Mouse (Mus musculus) hindbrain, embryonic 10.5 days (tissue): Measurements from ENCODE around the gene Snap91. TPM values are rescaled to one million over a fixed set of nuclear protein-coding genes. Genes with fewer than 3 reads are reported as not detected.

Experiments
- DNase-seq: peaks from one replicate; pipeline ENCODE4 v3.0.0-alpha.2; 2017; ENCODE audit warnings: low spot score
- H3K27ac ChIP-seq: fragments of 300-500 bp; sonication (generic); 2 replicates; pipeline ENCODE4 v1.5.1; 2016; ENCODE audit warnings: mild to moderate bottlenecking, moderate library complexity
- H3K27me3 ChIP-seq: fragments of 300-500 bp; sonication (generic); 2 replicates; pipeline ENCODE4 v1.6.1; 2016; ENCODE audit warnings: mild to moderate bottlenecking; ENCODE audit not compliant: poor library complexity, insufficient read depth, severe bottlenecking
- H3K36me3 ChIP-seq: fragments of 300-500 bp; sonication (generic); 2 replicates; pipeline ENCODE4 v1.6.1; 2016; ENCODE audit warnings: mild to moderate bottlenecking, moderate library complexity
- H3K4me1 ChIP-seq: fragments of 300-500 bp; sonication (generic); replicated peaks from 2 replicates; pipeline ENCODE4 v1.6.1; 2016; ENCODE audit warnings: mild to moderate bottlenecking
- H3K4me3 ChIP-seq: fragments of 300-500 bp; sonication (generic); 2 replicates; pipeline ENCODE4 v1.5.1; 2016; ENCODE audit warnings: mild to moderate bottlenecking, moderate library complexity
- H3K9me3 ChIP-seq: fragments of 300-500 bp; sonication (generic); 2 replicates; pipeline ENCODE4 v1.6.1; 2016; ENCODE audit warnings: mild to moderate bottlenecking, moderate library complexity
- WGBS: fragments of 180-500 bp; shearing (Covaris S2); methylation state at CpG from one replicate; pipeline ENCODE4 v1.1.7; 2016; 5-methylcytosine and 5-hydroxymethylcytosine counted together
- polyA plus RNA-seq: library from polyadenylated mRNA; unstranded; fragments of >200 nt; fragmentation: Nextera tagmentation; extraction: Ambion mirVana; gene quantifications from 2 replicates; pipeline ENCODE4 v1.2.1, GENCODE M21; 2016

Snap91 gene
- polyA plus RNA-seq, 1 experiment from 2014 or later: 17.5 TPM

- 82% methylated on average over 10 of the region's 10 CpGs for WGBS
- Histone ChIP-seq H3K27me3 (no peaks in the 10 kb centered on the region), H3K4me3 (no peak overlapping the region), H3K27ac (no peak overlapping the region), H3K4me1 (no peaks in the 10 kb centered on the region; the same call in 1 of the 2 replicates), H3K9me3 (no peaks in the 10 kb centered on the region), H3K36me3 (no peaks in the 10 kb centered on the region)
- no peak for DNase-seq
Measured at GRCm38 (mm10) chr9:86766991-86767390, 113.5 kb downstream of the Snap91 start.

- Histone ChIP-seq H3K4me1 (no peaks in the 10 kb centered on the region; the same call in 1 of the 2 replicates), H3K9me3 (no peaks in the 10 kb centered on the region), H3K27me3 (no peaks in the 10 kb centered on the region), H3K36me3 (no peaks in the 10 kb centered on the region), H3K4me3 (no peak overlapping the region), H3K27ac (no peak overlapping the region)
- WGBS: 62% methylated on average over 2 of the region's 2 CpGs
- DNase-seq: no peak
Measured at GRCm38 (mm10) chr9:86764002-86764401, 116.5 kb downstream of the Snap91 start.

- Histone ChIP-seq H3K27me3 (no peaks in the 10 kb centered on the region), H3K4me3 (no peak overlapping the region), H3K4me1 (no peaks in the 10 kb centered on the region; the same call in 1 of the 2 replicates), H3K9me3 (no peaks in the 10 kb centered on the region), H3K36me3 (no peaks in the 10 kb centered on the region), H3K27ac (no peak overlapping the region)
- 55% methylated on average over 8 of the region's 8 CpGs for WGBS
- DNase-seq: peak; percentile 15
Measured at GRCm38 (mm10) chr9:86762477-86763376, 117.7 kb downstream of the Snap91 start.

- H3K9me3 ChIP-seq: no peaks in the 10 kb centered on the region
- no peak overlapping the region for H3K27ac ChIP-seq
- peaks cover 15% of the 10 kb centered on the region for H3K27me3 ChIP-seq
- peak; percentile 64 for DNase-seq
- H3K36me3 ChIP-seq: no peaks in the 10 kb centered on the region
- H3K4me1 ChIP-seq: peaks cover 15% of the 10 kb centered on the region
- 38% methylated on average over 13 of the region's 13 CpGs for WGBS
- no peak overlapping the region for H3K4me3 ChIP-seq
Measured at GRCm38 (mm10) chr9:86745926-86746581, 134.4 kb downstream of the Snap91 start.

GRCm38 (mm10) chr9:86744041-86744440, 136.4 kb downstream of the Snap91 start:
- Histone ChIP-seq H3K36me3 (no peaks in the 10 kb centered on the region), H3K9me3 (no peaks in the 10 kb centered on the region), H3K4me3 (no peak overlapping the region; the same call in 1 of the 2 replicates), H3K27me3 (peaks cover 15% of the 10 kb centered on the region), H3K4me1 (peaks cover 18% of the 10 kb centered on the region), H3K27ac (no peak overlapping the region)
- 41% methylated on average over 5 of the region's 5 CpGs for WGBS
- DNase-seq: no peak

GRCm38 (mm10) chr9:86742959-86743911, 137.2 kb downstream of the Snap91 start, which contains the start of gene Prss35:
TSS of gene Prss35 (plus strand) at chr9:86743649.
- peak within 1 kb of the TSS; percentile 50; the same call in 1 of the 2 replicates for H3K27ac ChIP-seq
- 2% methylated on average over 19 of the region's 19 CpGs for WGBS
- H3K4me1 ChIP-seq: peaks cover 18% of the 10 kb centered on the region
- H3K4me3 ChIP-seq: peak within 1 kb of the TSS; percentile 53
- H3K27me3 ChIP-seq: peaks cover 15% of the 10 kb centered on the region
- H3K36me3 ChIP-seq: no peaks in the 10 kb centered on the region
- no peaks in the 10 kb centered on the region for H3K9me3 ChIP-seq
- peak; percentile 49 for DNase-seq

- DNase-seq: no peak
- no peak overlapping the region for H3K4me3 ChIP-seq
- H3K9me3 ChIP-seq: no peaks in the 10 kb centered on the region
- peaks cover 16% of the 10 kb centered on the region for H3K4me1 ChIP-seq
- peaks cover 15% of the 10 kb centered on the region for H3K27me3 ChIP-seq
- no peaks in the 10 kb centered on the region for H3K36me3 ChIP-seq
- WGBS: 31% methylated on average over 3 of the region's 3 CpGs
- H3K27ac ChIP-seq: no peak overlapping the region
Measured at GRCm38 (mm10) chr9:86739971-86740370, 140.5 kb downstream of the Snap91 start.

GRCm38 (mm10) chr9:86738801-86739200, 141.7 kb downstream of the Snap91 start:
- DNase-seq: no peak
- H3K4me1 ChIP-seq: peaks cover 16% of the 10 kb centered on the region

GRCm38 (mm10) chr9:86738067-86738466, 142.4 kb downstream of the Snap91 start:
- no peak for DNase-seq
- WGBS: 88% methylated on average over 1 of the region's 1 CpGs
- Histone ChIP-seq H3K27ac (no peak overlapping the region), H3K36me3 (no peaks in the 10 kb centered on the region), H3K4me3 (no peak overlapping the region), H3K9me3 (no peaks in the 10 kb centered on the region), H3K4me1 (peaks cover 9% of the 10 kb centered on the region), H3K27me3 (no peaks in the 10 kb centered on the region)

More at GRCm38 (mm10) chr9:86738801-86739200, 141.7 kb downstream of the Snap91 start:
- Histone ChIP-seq H3K9me3 (no peaks in the 10 kb centered on the region), H3K4me3 (no peak overlapping the region), H3K27me3 (peaks cover 5% of the 10 kb centered on the region; the same call in 1 of the 2 replicates), H3K27ac (no peak overlapping the region), H3K36me3 (no peaks in the 10 kb centered on the region)
- WGBS: 96% methylated on average over 8 of the region's 8 CpGs

- DNase-seq: no peak
- Histone ChIP-seq H3K9me3 (no peaks in the 10 kb centered on the region), H3K4me1 (peaks cover 3% of the 10 kb centered on the region; the same call in 1 of the 2 replicates), H3K27ac (no peak overlapping the region), H3K4me3 (no peak overlapping the region), H3K36me3 (no peaks in the 10 kb centered on the region), H3K27me3 (no peaks in the 10 kb centered on the region)
- WGBS: 96% methylated on average over 4 of the region's 4 CpGs
Measured at GRCm38 (mm10) chr9:86736991-86737390, 143.5 kb downstream of the Snap91 start.

GRCm38 (mm10) chr9:86734795-86735194, 145.7 kb downstream of the Snap91 start:
- H3K4me1 ChIP-seq: no peaks in the 10 kb centered on the region
- H3K9me3 ChIP-seq: no peaks in the 10 kb centered on the region
- H3K27ac ChIP-seq: no peak overlapping the region
- no peaks in the 10 kb centered on the region for H3K36me3 ChIP-seq
- no peaks in the 10 kb centered on the region for H3K27me3 ChIP-seq
- DNase-seq: no peak
- WGBS: 82% methylated on average over 9 of the region's 9 CpGs
- H3K4me3 ChIP-seq: no peak overlapping the region

GRCm38 (mm10) chr9:86734357-86734756, 146.1 kb downstream of the Snap91 start:
- Histone ChIP-seq H3K4me3 (no peak overlapping the region), H3K27ac (no peak overlapping the region), H3K27me3 (no peaks in the 10 kb centered on the region), H3K4me1 (no peaks in the 10 kb centered on the region), H3K36me3 (no peaks in the 10 kb centered on the region), H3K9me3 (no peaks in the 10 kb centered on the region)
- DNase-seq: no peak
